Comparison of ENCODE assay signal across 8 mouse cellular contexts in the genomic region with DNA sequence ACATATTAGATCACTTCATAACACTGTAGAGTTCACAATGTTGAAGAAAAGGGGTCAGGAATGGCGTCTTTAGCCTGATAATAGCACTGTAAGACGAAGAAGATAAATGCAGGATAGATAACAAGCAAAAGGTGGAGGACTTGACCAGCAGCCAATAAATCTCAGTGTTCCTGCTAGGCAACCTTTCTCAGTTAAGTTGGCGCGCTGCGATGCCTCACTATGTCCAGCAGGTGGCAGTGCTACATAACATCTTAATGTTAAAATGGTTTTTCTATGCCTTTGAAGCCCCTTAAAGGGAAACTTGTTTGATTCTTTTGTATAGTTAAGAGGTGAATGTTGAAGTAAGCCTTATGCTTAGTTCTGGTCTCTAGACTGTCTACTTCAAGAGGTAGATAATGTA. TPM values are rescaled to one million over a fixed set of nuclear protein-coding genes. Genes with fewer than 3 reads are reported as not detected.
DNase-seq lines count a peak whose midpoint lies in the region; ATAC-seq and TF ChIP-seq lines count a peak whose summit lies in the region.
"Had no signal": no experiment of that assay in that cellular context is flagged by ENCODE, and none has a peak within 500 bp of the region (broad histone marks: within the 10 kb centered on the region; RNA-seq: fewer than 3 reads in every experiment).

No protein-coding gene starts in this region.

- H3K4me3 ChIP-seq in ES-Bruce4 (ENCODE audit: low read depth, low read length) = no peak overlapping the region
- no peak overlapping the region for H3K4me3 ChIP-seq in lung, postnatal 0 days (ENCODE audit: low read depth, low read length)
- H3K4me3 ChIP-seq: limb, embryonic 12.5 days had no signal

- no peaks in the 10 kb centered on the region for H3K27me3 ChIP-seq in ES-Bruce4 (ENCODE audit: control insufficient read depth, insufficient read depth, low read length, poor library complexity, severe bottlenecking)
- no peaks in the 10 kb centered on the region for H3K27me3 ChIP-seq in lung, postnatal 0 days (replicated peaks; ENCODE audit: insufficient read depth, low read length)
- H3K27me3 ChIP-seq: limb, embryonic 12.5 days had no signal

- 0 out of 2 replicates have a peak, but pooled peaks have one; percentile 13 for ATAC-seq in lung, postnatal 0 days

- no peaks in the 10 kb centered on the region for H3K36me3 ChIP-seq in ES-Bruce4 (ENCODE audit: control insufficient read depth, insufficient read depth, low read length, poor library complexity, severe bottlenecking)
- H3K36me3 ChIP-seq in lung, postnatal 0 days (ENCODE audit: insufficient read depth, low read length) = no peaks in the 10 kb centered on the region
- H3K36me3 ChIP-seq: limb, embryonic 12.5 days had no signal

- under 1% methylated on average over 5 of the region's 5 CpGs for WGBS in lung, postnatal 0 days

- no peak overlapping the region for H3K4me2 ChIP-seq in lung, postnatal 0 days (replicated peaks; ENCODE audit: low read depth, low read length)
- H3K4me2 ChIP-seq: limb, embryonic 12.5 days had no signal

- TF ChIP-seq POLR2A in ES-Bruce4 (IDR thresholded peaks at IDR 0.05; ENCODE audit: insufficient read depth, low read length) = no peak

- no peak overlapping the region for H3K9ac ChIP-seq in ES-Bruce4 (ENCODE audit: low read depth, poor library complexity, severe bottlenecking)
- no peak overlapping the region for H3K9ac ChIP-seq in lung, postnatal 0 days (replicated peaks; ENCODE audit: low read depth)
- H3K9ac ChIP-seq: limb, embryonic 12.5 days had no signal

- TF ChIP-seq CTCF in ES-Bruce4 (IDR thresholded peaks at IDR 0.05; ENCODE audit: low read depth, low read length) = peak; percentile 81
- TF ChIP-seq CTCF in lung, postnatal 0 days (IDR thresholded peaks at IDR 0.05) = peak; percentile 96

- H3K4me1 ChIP-seq in ES-Bruce4 (ENCODE audit: control insufficient read depth, insufficient read depth, low read length) = no peaks in the 10 kb centered on the region
- H3K4me1 ChIP-seq in lung, postnatal 0 days (ENCODE audit: insufficient read depth, low read depth, low read length) = no peaks in the 10 kb centered on the region
- H3K4me1 ChIP-seq: limb, embryonic 12.5 days had no signal

- DNase-seq in B cell, adult 2 months = peak; percentile 73 to 78
- DNase-seq in c-Kit-positive CD71-positive TER-119-positive erythroid progenitor cells, embryonic 14.5 days (ENCODE audit: low spot score) = peak; percentile 58
- peak; percentile 78 for DNase-seq in forelimb bud, embryonic 11.5 days (ENCODE audit: low read depth, low spot score)
- DNase-seq in kidney, postnatal 25 days = peak; percentile 67 to 92
- peak; percentile 79 for DNase-seq in lung, postnatal 0 days (ENCODE audit: low spot score)
- peak; percentile 25 to 43 for DNase-seq in right cerebral cortex, postnatal 36 days (ENCODE audit: low spot score in 2 of 2)

- H3K9me3 ChIP-seq in ES-Bruce4 (replicated peaks; ENCODE audit: control insufficient read depth, insufficient read depth, low read length, poor library complexity, severe bottlenecking) = no peaks in the 10 kb centered on the region
- no peaks in the 10 kb centered on the region for H3K9me3 ChIP-seq in lung, postnatal 0 days (ENCODE audit: low read length)
- H3K9me3 ChIP-seq: limb, embryonic 12.5 days had no signal

- TF ChIP-seq EP300 in ES-Bruce4 (IDR thresholded peaks at IDR 0.05; ENCODE audit: insufficient read depth, low read depth, low read length) = 0 out of 2 replicates have a peak, but pooled peaks have one; percentile 29
- no peak for TF ChIP-seq EP300 in lung, postnatal 0 days (IDR thresholded peaks at IDR 0.05)

- no peak overlapping the region for H3K27ac ChIP-seq in ES-Bruce4 (ENCODE audit: insufficient read depth, low read length)
- no peak overlapping the region for H3K27ac ChIP-seq in lung, postnatal 0 days (ENCODE audit: low read length)
- H3K27ac ChIP-seq: limb, embryonic 12.5 days had no signal

RNA-seq across cellular contexts. Expression of a gene that starts 25.5 kb away (rescaled TPM):
- polyA plus RNA-seq in ES-Bruce4 (2011; ENCODE audit: insufficient read depth, insufficient read length, low read depth, missing spikeins) = 1.5 and 2.5 TPM in 2 replicates
- polyA plus RNA-seq in lung, postnatal 0 days (2015; fragmentation: Nextera tagmentation; extraction: Ambion mirVana) = 2.7 and 3.8 TPM in 2 replicates

RNA-seq across cellular contexts. Expression of a gene that starts 25.6 kb away (rescaled TPM):
- not detected in 2 replicates for polyA plus RNA-seq in ES-Bruce4 (2011; ENCODE audit: insufficient read depth, insufficient read length, low read depth, missing spikeins)
- 0.46 and 0.54 TPM in 2 replicates for polyA plus RNA-seq in lung, postnatal 0 days (2015; fragmentation: Nextera tagmentation; extraction: Ambion mirVana)

RNA-seq across cellular contexts. Expression of a gene that starts 58.4 kb away (rescaled TPM):
- polyA plus RNA-seq in ES-Bruce4 (2011; ENCODE audit: insufficient read depth, insufficient read length, low read depth, missing spikeins) = 0.35 TPM in 1 of 2 replicates, not detected in the other
- 2.0 and 2.3 TPM in 2 replicates for polyA plus RNA-seq in lung, postnatal 0 days (2015; fragmentation: Nextera tagmentation; extraction: Ambion mirVana)
